Mouse (Mus musculus): Measurements from ENCODE around the gene Exosc7. TPM values are rescaled to one million over a fixed set of nuclear protein-coding genes. Genes with fewer than 3 reads are reported as not detected.

Gene Exosc7
- total RNA-seq (2015; ENCODE audit: low replicate concordance) (14.3 and 21.6 TPM in 2 replicates), total RNA-seq (2017; ENCODE audit: low replicate concordance) (6.6 and 26.4 TPM in 2 replicates)

GRCm38 (mm10) chr9:123112805-123113521 is at the start of gene Exosc7, which contains the start of gene Zdhhc3:
TSS of gene Exosc7 (plus strand) at chr9:123113215.
TSS of gene Zdhhc3 (minus strand) at chr9:123113205.
- ATAC-seq (replicated peaks; ENCODE audit: low FRiP score, poor library complexity, severe bottlenecking): peak; percentile 83

GRCm38 (mm10) chr9:123079149-123079548 is 33.9 kb upstream of the Exosc7 start:
- no peak for ATAC-seq (replicated peaks; ENCODE audit: low FRiP score, poor library complexity, severe bottlenecking)

GRCm38 (mm10) chr9:123080355-123080754 is 32.7 kb upstream of the Exosc7 start:
- no peak for ATAC-seq (replicated peaks; ENCODE audit: low FRiP score, poor library complexity, severe bottlenecking)

- ATAC-seq (replicated peaks; ENCODE audit: low FRiP score, poor library complexity, severe bottlenecking): no peak
These were observed 32.2 kb upstream of the Exosc7 start for GRCm38 (mm10) chr9:123080796-123081195.

- no peak for ATAC-seq (replicated peaks; ENCODE audit: low FRiP score, poor library complexity, severe bottlenecking)
These were observed 27.6 kb upstream of the Exosc7 start for GRCm38 (mm10) chr9:123085373-123085772.

GRCm38 (mm10) chr9:123087558-123087957 is 25.5 kb upstream of the Exosc7 start:
- ATAC-seq (replicated peaks; ENCODE audit: low FRiP score, poor library complexity, severe bottlenecking): no peak

GRCm38 (mm10) chr9:123090844-123091243 is 22.2 kb upstream of the Exosc7 start:
- no peak for ATAC-seq (replicated peaks; ENCODE audit: low FRiP score, poor library complexity, severe bottlenecking)

GRCm38 (mm10) chr9:123099631-123100455 is 13.2 kb upstream of the Exosc7 start:
- no peak for ATAC-seq (replicated peaks; ENCODE audit: low FRiP score, poor library complexity, severe bottlenecking)

- no peak for ATAC-seq (replicated peaks; ENCODE audit: low FRiP score, poor library complexity, severe bottlenecking)
These were observed 9.6 kb upstream of the Exosc7 start for GRCm38 (mm10) chr9:123103425-123103824.

GRCm38 (mm10) chr9:123104362-123104761 is 8.7 kb upstream of the Exosc7 start:
- ATAC-seq (replicated peaks; ENCODE audit: low FRiP score, poor library complexity, severe bottlenecking): no peak

GRCm38 (mm10) chr9:123107186-123107585 is 5.8 kb upstream of the Exosc7 start:
- ATAC-seq (replicated peaks; ENCODE audit: low FRiP score, poor library complexity, severe bottlenecking): peak; percentile 80

- ATAC-seq (replicated peaks; ENCODE audit: low FRiP score, poor library complexity, severe bottlenecking): no peak
These were observed 3.8 kb upstream of the Exosc7 start for GRCm38 (mm10) chr9:123109188-123109587.

- ATAC-seq (replicated peaks; ENCODE audit: low FRiP score, poor library complexity, severe bottlenecking): no peak
These were observed 1.2 kb upstream of the Exosc7 start for GRCm38 (mm10) chr9:123111751-123112221.

GRCm38 (mm10) chr9:123113931-123114330 is 916 bp downstream of the Exosc7 start:
- ATAC-seq (replicated peaks; ENCODE audit: low FRiP score, poor library complexity, severe bottlenecking): no peak

GRCm38 (mm10) chr9:123115566-123115965 is 2.6 kb downstream of the Exosc7 start:
- ATAC-seq (replicated peaks; ENCODE audit: low FRiP score, poor library complexity, severe bottlenecking): no peak

- ATAC-seq (replicated peaks; ENCODE audit: low FRiP score, poor library complexity, severe bottlenecking): no peak
These were observed 10.0 kb downstream of the Exosc7 start for GRCm38 (mm10) chr9:123123017-123123416.

GRCm38 (mm10) chr9:123123571-123124412 is 10.8 kb downstream of the Exosc7 start:
- peak; percentile 92 for ATAC-seq (replicated peaks; ENCODE audit: low FRiP score, poor library complexity, severe bottlenecking)

GRCm38 (mm10) chr9:123124413-123124981 is 11.5 kb downstream of the Exosc7 start:
- ATAC-seq (replicated peaks; ENCODE audit: low FRiP score, poor library complexity, severe bottlenecking): no peak

GRCm38 (mm10) chr9:123127663-123128062 is 14.6 kb downstream of the Exosc7 start:
- no peak for ATAC-seq (replicated peaks; ENCODE audit: low FRiP score, poor library complexity, severe bottlenecking)
